Mouse (Mus musculus): ENCODE results near the gene Gdnf. TPM values are rescaled to one million over a fixed set of nuclear protein-coding genes. Genes with fewer than 3 reads are reported as not detected.

The Gdnf gene
- total RNA-seq (2014; fragmentation: Nextera tagmentation) (0.98 TPM in 1 of 2 replicates, not detected in the other), total RNA-seq (2017) (0.05 TPM in 1 of 2 replicates, not detected in the other), polyA plus RNA-seq (2012) (not detected in 2 replicates)

DNA sequence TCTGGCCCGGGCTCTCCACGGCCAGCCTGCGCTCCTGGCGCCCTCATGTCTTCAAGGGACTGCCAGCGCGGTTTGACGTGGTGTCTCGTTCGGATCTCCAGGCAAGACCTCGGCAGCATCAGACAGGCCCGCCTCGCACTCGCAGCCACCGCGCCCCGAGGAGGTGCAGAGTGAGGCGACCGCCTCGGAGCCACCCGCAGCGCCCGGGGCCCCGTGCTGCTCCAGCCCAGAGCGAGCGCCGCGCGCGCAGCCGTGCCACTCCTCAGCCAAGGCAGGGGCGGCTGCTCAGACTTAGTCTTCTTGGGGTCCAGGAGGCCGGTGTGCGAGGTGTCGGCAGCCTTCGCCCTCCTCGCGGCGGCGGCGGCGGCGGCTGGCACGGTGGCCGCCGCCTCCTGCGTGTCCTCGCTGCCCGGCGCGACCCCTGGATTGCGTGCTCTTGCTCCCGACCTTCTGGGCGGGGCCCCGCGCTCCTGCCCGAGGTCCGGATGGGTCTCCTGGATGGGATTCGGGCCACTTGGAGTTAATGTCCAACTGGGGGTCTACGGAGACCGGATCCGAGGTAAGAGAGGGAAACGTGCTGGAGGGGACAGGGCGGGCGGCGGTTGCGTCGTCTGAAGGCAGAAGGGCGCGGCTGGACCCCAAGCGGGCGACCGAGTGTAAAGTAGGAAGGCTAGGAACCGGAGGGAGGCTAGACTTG lies at the start of gene Gdnf:
Gdnf (plus strand) TSS at position 291 of the 697 bp plus-strand sequence.
- Histone ChIP-seq H3K4me3 (ENCODE audit: low read depth, low read length) (no peak within 1 kb of the TSS), H3K4me1 (ENCODE audit: insufficient read depth, low read depth, low read length) (no peaks in the 10 kb centered on the region), H3K36me3 (replicated peaks) (no peaks in the 10 kb centered on the region), H3K9me3 (replicated peaks) (no peaks in the 10 kb centered on the region), H3K27me3 (ENCODE audit: insufficient read depth, low read length) (peaks cover 44% of the 10 kb centered on the region)
- ATAC-seq (ENCODE audit: extremely low read depth, insufficient number of reproducible peaks, low FRiP score, poor library complexity, severe bottlenecking) = no peak
- no peak for DNase-seq (ENCODE audit: low spot score)
- TF ChIP-seq CTCF (IDR thresholded peaks at IDR 0.05; ENCODE audit: low read depth, low read length) = no peak
- TF ChIP-seq GATA1 (IDR thresholded peaks at IDR 0.05; ENCODE audit: borderline replicate concordance, low read length) = no peak
- TF ChIP-seq POLR2AphosphoS5 (IDR thresholded peaks at IDR 0.05; ENCODE audit: insufficient replicate concordance, low read depth, low read length) = no peak
- no peak for TF ChIP-seq TAL1 (conservative IDR thresholded peaks at IDR 0.05; ENCODE audit: low read depth, low read length)
- TF ChIP-seq GATA2 (IDR thresholded peaks at IDR 0.05; ENCODE audit: borderline replicate concordance, low read depth, low read length) = no peak

- ATAC-seq (ENCODE audit: extremely low read depth, insufficient number of reproducible peaks, low FRiP score, poor library complexity, severe bottlenecking) (no peak), DNase-seq (ENCODE audit: low spot score) (no peak)
- TF ChIP-seq POLR2AphosphoS5 (IDR thresholded peaks at IDR 0.05; ENCODE audit: insufficient replicate concordance, low read depth, low read length) (no peak), CTCF (IDR thresholded peaks at IDR 0.05; ENCODE audit: low read depth, low read length) (no peak), GATA2 (IDR thresholded peaks at IDR 0.05; ENCODE audit: borderline replicate concordance, low read depth, low read length) (no peak), TAL1 (conservative IDR thresholded peaks at IDR 0.05; ENCODE audit: low read depth, low read length) (no peak), GATA1 (IDR thresholded peaks at IDR 0.05; ENCODE audit: borderline replicate concordance, low read length) (no peak)
- no peaks in the 10 kb centered on the region for H3K36me3 ChIP-seq (replicated peaks)
- no peaks in the 10 kb centered on the region for H3K9me3 ChIP-seq (replicated peaks)
- H3K4me1 ChIP-seq (ENCODE audit: insufficient read depth, low read depth, low read length) = no peaks in the 10 kb centered on the region
- no peak overlapping the region for H3K4me3 ChIP-seq (ENCODE audit: low read depth, low read length)
- H3K27me3 ChIP-seq (ENCODE audit: insufficient read depth, low read length) = no peaks in the 10 kb centered on the region
Measured at GRCm38 (mm10) chr15:7767166-7767565, 43.5 kb upstream of the Gdnf start.

DNA sequence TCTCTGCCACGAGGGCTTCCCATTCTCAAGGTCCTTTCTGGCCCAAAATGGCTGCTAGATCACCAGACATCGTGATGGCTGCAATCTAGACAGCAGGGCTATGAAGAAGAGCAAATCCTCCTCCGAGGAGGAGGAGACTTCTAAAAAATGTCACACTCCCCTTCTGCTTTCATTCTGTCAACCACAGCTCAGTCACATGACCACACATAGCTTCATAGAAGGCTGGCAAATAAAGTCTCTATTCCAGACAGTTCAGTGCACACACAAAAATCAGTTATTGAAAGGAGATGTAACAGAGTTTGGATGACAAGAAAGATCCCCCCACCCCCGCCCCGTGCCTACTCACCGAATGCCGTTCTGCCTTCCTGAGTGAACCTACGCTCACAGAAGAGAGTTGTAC lies 37.7 kb upstream of the Gdnf start:
- no peaks in the 10 kb centered on the region for H3K36me3 ChIP-seq (replicated peaks)
- TF ChIP-seq POLR2AphosphoS5 (IDR thresholded peaks at IDR 0.05; ENCODE audit: insufficient replicate concordance, low read depth, low read length) (no peak), GATA2 (IDR thresholded peaks at IDR 0.05; ENCODE audit: borderline replicate concordance, low read depth, low read length) (no peak), GATA1 (IDR thresholded peaks at IDR 0.05; ENCODE audit: borderline replicate concordance, low read length) (no peak), CTCF (IDR thresholded peaks at IDR 0.05; ENCODE audit: low read depth, low read length) (no peak), TAL1 (conservative IDR thresholded peaks at IDR 0.05; ENCODE audit: low read depth, low read length) (no peak)
- no peak for ATAC-seq (ENCODE audit: extremely low read depth, insufficient number of reproducible peaks, low FRiP score, poor library complexity, severe bottlenecking)
- no peaks in the 10 kb centered on the region for H3K27me3 ChIP-seq (ENCODE audit: insufficient read depth, low read length)
- no peak overlapping the region for H3K4me3 ChIP-seq (ENCODE audit: low read depth, low read length)
- H3K9me3 ChIP-seq (replicated peaks) = no peaks in the 10 kb centered on the region
- no peak for DNase-seq (ENCODE audit: low spot score)
- H3K4me1 ChIP-seq (ENCODE audit: insufficient read depth, low read depth, low read length) = no peaks in the 10 kb centered on the region

DNA sequence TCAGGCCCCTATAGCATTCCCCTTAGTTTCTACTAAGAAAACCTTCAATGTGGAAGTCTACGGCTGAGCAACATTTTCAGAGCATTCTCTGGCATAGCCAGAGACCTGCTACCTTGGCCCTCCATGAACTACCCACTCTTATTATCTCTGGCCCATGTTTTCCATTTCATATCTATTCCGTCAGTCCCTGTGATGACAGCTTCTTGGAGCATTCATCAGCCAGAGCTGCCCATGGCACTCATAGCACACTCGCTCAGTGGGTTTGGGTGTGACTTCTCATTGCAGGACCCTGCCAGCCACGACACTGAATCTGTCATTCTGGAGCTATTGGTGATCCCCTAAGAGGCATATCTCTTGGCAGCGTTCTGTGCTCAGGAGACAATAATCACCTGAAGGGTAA lies 29.1 kb upstream of the Gdnf start:
- TF ChIP-seq CTCF (IDR thresholded peaks at IDR 0.05; ENCODE audit: low read depth, low read length) = no peak
- no peak for TF ChIP-seq GATA1 (IDR thresholded peaks at IDR 0.05; ENCODE audit: borderline replicate concordance, low read length)
- no peak for TF ChIP-seq TAL1 (conservative IDR thresholded peaks at IDR 0.05; ENCODE audit: low read depth, low read length)
- TF ChIP-seq GATA2 (IDR thresholded peaks at IDR 0.05; ENCODE audit: borderline replicate concordance, low read depth, low read length) = no peak
- no peak for TF ChIP-seq POLR2AphosphoS5 (IDR thresholded peaks at IDR 0.05; ENCODE audit: insufficient replicate concordance, low read depth, low read length)
- no peaks in the 10 kb centered on the region for H3K9me3 ChIP-seq (replicated peaks)
- no peak for DNase-seq (ENCODE audit: low spot score)
- ATAC-seq (ENCODE audit: extremely low read depth, insufficient number of reproducible peaks, low FRiP score, poor library complexity, severe bottlenecking) = no peak
- H3K4me1 ChIP-seq (ENCODE audit: insufficient read depth, low read depth, low read length) = no peaks in the 10 kb centered on the region
- H3K4me3 ChIP-seq (ENCODE audit: low read depth, low read length) = no peak overlapping the region
- H3K36me3 ChIP-seq (replicated peaks) = no peaks in the 10 kb centered on the region
- no peaks in the 10 kb centered on the region for H3K27me3 ChIP-seq (ENCODE audit: insufficient read depth, low read length)

- DNase-seq (ENCODE audit: low spot score) (no peak), ATAC-seq (ENCODE audit: extremely low read depth, insufficient number of reproducible peaks, low FRiP score, poor library complexity, severe bottlenecking) (no peak)
- H3K4me1 ChIP-seq (ENCODE audit: insufficient read depth, low read depth, low read length) = no peaks in the 10 kb centered on the region
- H3K27me3 ChIP-seq (ENCODE audit: insufficient read depth, low read length) = peaks cover 44% of the 10 kb centered on the region
- no peaks in the 10 kb centered on the region for H3K9me3 ChIP-seq (replicated peaks)
- H3K4me3 ChIP-seq (ENCODE audit: low read depth, low read length) = no peak overlapping the region
- TF ChIP-seq GATA1 (IDR thresholded peaks at IDR 0.05; ENCODE audit: borderline replicate concordance, low read length) = no peak
- no peak for TF ChIP-seq CTCF (IDR thresholded peaks at IDR 0.05; ENCODE audit: low read depth, low read length)
- no peak for TF ChIP-seq POLR2AphosphoS5 (IDR thresholded peaks at IDR 0.05; ENCODE audit: insufficient replicate concordance, low read depth, low read length)
- TF ChIP-seq GATA2 (IDR thresholded peaks at IDR 0.05; ENCODE audit: borderline replicate concordance, low read depth, low read length) = no peak
- no peak for TF ChIP-seq TAL1 (conservative IDR thresholded peaks at IDR 0.05; ENCODE audit: low read depth, low read length)
- H3K36me3 ChIP-seq (replicated peaks) = no peaks in the 10 kb centered on the region
Measured at GRCm38 (mm10) chr15:7809841-7810391, 730 bp upstream of the Gdnf start.

GRCm38 (mm10) chr15:7811253-7811625 lies 593 bp downstream of the Gdnf start:
- H3K36me3 ChIP-seq (replicated peaks) = no peaks in the 10 kb centered on the region
- no peaks in the 10 kb centered on the region for H3K4me1 ChIP-seq (ENCODE audit: insufficient read depth, low read depth, low read length)
- no peak overlapping the region for H3K4me3 ChIP-seq (ENCODE audit: low read depth, low read length)
- peaks cover 43% of the 10 kb centered on the region for H3K27me3 ChIP-seq (ENCODE audit: insufficient read depth, low read length)
- ATAC-seq (ENCODE audit: extremely low read depth, insufficient number of reproducible peaks, low FRiP score, poor library complexity, severe bottlenecking) (no peak), DNase-seq (ENCODE audit: low spot score) (no peak)
- no peaks in the 10 kb centered on the region for H3K9me3 ChIP-seq (replicated peaks)
- TF ChIP-seq TAL1 (conservative IDR thresholded peaks at IDR 0.05; ENCODE audit: low read depth, low read length) (no peak), POLR2AphosphoS5 (IDR thresholded peaks at IDR 0.05; ENCODE audit: insufficient replicate concordance, low read depth, low read length) (no peak), CTCF (IDR thresholded peaks at IDR 0.05; ENCODE audit: low read depth, low read length) (no peak), GATA2 (IDR thresholded peaks at IDR 0.05; ENCODE audit: borderline replicate concordance, low read depth, low read length) (no peak), GATA1 (IDR thresholded peaks at IDR 0.05; ENCODE audit: borderline replicate concordance, low read length) (no peak)
